Mouse (Mus musculus) thymus, adult 2 months (tissue): ENCODE measurements around the gene Ern2.

Source experiments
- CTCF ChIP-seq: fragments of 200-500 bp; IDR thresholded peaks from 2 replicates; pipeline ENCODE4 v1.5.1; 2012; ENCODE audit warnings: mild to moderate bottlenecking, control low read depth, low read length, moderate library complexity, borderline replicate concordance; ENCODE audit not compliant: control insufficient read depth, poor library complexity, insufficient read depth; ENCODE audit errors: extremely low read depth
- POLR2A ChIP-seq: fragments of 200-500 bp; IDR thresholded peaks from 2 replicates; pipeline ENCODE4 v1.6.1; 2012; ENCODE audit warnings: mild to moderate bottlenecking, low read length, control low read depth, moderate library complexity; ENCODE audit not compliant: control insufficient read depth, poor library complexity, insufficient read depth; ENCODE audit errors: extremely low read depth

- TF ChIP-seq CTCF (no peak), POLR2A (no peak)
Observed at GRCm38 (mm10) chr7:122229916-122230315, 43.9 kb upstream of the Ern2 start.
